Mouse (Mus musculus): Measurements from ENCODE around the gene 1700025G04Rik. TPM values are rescaled to one million over a fixed set of nuclear protein-coding genes. Genes with fewer than 3 reads are reported as not detected.

Gene 1700025G04Rik
- total and polyA plus RNA-seq, 3 experiments: 1.5 to 19.5 (median 12.8) TPM

DNA sequence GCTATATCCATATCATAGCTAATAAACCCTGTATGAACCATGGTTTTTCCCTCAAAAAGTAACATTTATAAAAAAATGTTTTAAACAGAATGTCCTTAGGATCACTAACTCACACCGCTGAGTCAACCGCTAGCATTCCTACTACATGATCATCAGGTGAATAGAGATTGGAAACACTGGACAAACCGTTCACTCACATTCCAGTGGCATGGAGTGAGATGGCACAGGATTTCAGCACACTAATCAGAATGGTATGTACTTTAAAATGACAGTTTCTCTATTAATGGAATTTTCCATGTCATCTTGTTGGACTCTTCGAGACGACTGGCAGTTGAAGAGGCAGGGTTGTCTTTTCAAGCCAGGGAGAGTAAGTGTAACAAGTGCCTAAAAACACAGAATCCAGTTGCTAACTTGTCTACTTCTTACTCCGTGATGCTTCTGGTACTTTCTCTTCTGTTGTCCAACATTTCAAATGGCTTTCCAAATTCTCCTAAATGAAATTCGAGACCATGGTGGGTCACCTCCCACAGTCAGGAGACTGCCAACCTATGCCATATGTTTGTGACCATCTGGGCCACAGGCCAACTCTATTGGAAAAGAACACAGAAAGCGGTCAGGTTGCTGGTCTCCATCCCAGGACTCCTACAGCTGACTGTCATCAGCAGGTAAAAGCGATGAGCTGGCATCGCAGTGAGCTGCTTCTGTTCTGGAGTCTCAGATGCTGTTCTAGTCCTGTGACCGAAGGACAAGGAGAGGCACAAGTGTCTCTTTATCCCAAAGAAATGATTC lies 26.4 kb downstream of the 1700025G04Rik start:
- dilution Hi-C loops (cut with MboI; ENCODE audit: extremely low pct_ligation_motif_present, extremely low pct_unique_long_range_greater_than_20kb, low sequenced_read_pairs): no loop called here
- H3K27ac ChIP-seq (ENCODE audit: insufficient read depth, low read depth): no peak overlapping the region
- H3K27me3 ChIP-seq (replicated peaks): no peaks in the 10 kb centered on the region
- H3K4me1 ChIP-seq (ENCODE audit: control insufficient read depth in 1 of 2, insufficient read depth in 2 of 2): no peaks in the 10 kb centered on the region
- in situ Hi-C loops (cut with MboI; ENCODE audit: low pct_ligation_motif_present, low pct_unique_long_range_greater_than_20kb, low sequenced_read_pairs): no loop called here
- no peak overlapping the region for H3K4me3 ChIP-seq (replicated peaks in 1 of 3; ENCODE audit: low read depth in 2 of 3, low read length in 2 of 3, poor library complexity in 1 of 3)
- H3K79me2 ChIP-seq (replicated peaks; ENCODE audit: control insufficient read depth, extremely low read depth, insufficient read depth, poor library complexity, severe bottlenecking): no peaks in the 10 kb centered on the region
- H3K36me3 ChIP-seq (replicated peaks in 1 of 2; ENCODE audit: control insufficient read depth in 1 of 2, insufficient read depth in 1 of 2, low read length in 1 of 2): no peaks in the 10 kb centered on the region
- no peak overlapping the region for H3K9ac ChIP-seq (ENCODE audit: insufficient read depth, low read depth)
- TF ChIP-seq USF2 (conservative IDR thresholded peaks at IDR 0.05; ENCODE audit: low read depth, low read length) (no peak), POLR2A (IDR thresholded peaks at IDR 0.05; ENCODE audit: low read depth, low read length) (no peak), MEF2A (IDR thresholded peaks at IDR 0.05; ENCODE audit: borderline replicate concordance, low read depth, low read length) (no peak)
- no peak for DNase-seq (ENCODE audit: extremely low read depth)
- no peaks in the 10 kb centered on the region for H3K9me3 ChIP-seq (replicated peaks; ENCODE audit: low read length)
- H3K4me2 ChIP-seq (ENCODE audit: insufficient read depth, low read depth, poor library complexity, severe bottlenecking): no peak overlapping the region

DNA sequence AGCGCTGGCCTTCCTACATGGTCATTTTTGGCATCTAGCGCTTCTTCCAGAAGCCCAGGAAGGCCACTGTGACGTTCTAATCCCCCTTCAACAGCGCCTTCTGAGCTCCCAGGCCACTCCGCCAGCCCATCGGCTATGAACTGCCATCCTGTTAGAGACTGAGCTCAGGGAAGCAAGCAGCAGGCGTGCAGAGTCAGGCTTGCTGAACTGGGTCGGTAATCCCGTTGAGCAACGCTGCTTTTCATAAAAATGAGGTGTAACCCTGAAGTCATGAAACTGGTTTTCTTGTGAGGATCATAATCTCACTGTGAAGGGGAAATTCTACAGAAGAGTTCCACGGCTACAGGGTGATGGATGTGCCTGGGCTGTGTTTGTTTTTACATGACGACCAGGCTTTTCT lies 28.2 kb downstream of the 1700025G04Rik start:
- dilution Hi-C loops (cut with MboI; ENCODE audit: extremely low pct_ligation_motif_present, extremely low pct_unique_long_range_greater_than_20kb, low sequenced_read_pairs) (no loop called here), in situ Hi-C loops (cut with MboI; ENCODE audit: low pct_ligation_motif_present, low pct_unique_long_range_greater_than_20kb, low sequenced_read_pairs) (no loop called here)
- TF ChIP-seq RAD21 (IDR thresholded peaks at IDR 0.05; ENCODE audit: low read depth, low read length) (no peak), MXI1 (IDR thresholded peaks at IDR 0.05; ENCODE audit: low read depth, low read length) (no peak), CHD1 (IDR thresholded peaks at IDR 0.05; ENCODE audit: low read depth, low read length) (no peak), JUN (IDR thresholded peaks at IDR 0.05; ENCODE audit: insufficient read depth, low read depth, low read length) (no peak), CHD2 (IDR thresholded peaks at IDR 0.05; ENCODE audit: low read length) (no peak), JUND (conservative IDR thresholded peaks at IDR 0.05; ENCODE audit: low read depth, low read length) (no peak), BHLHE40 (IDR thresholded peaks at IDR 0.05; ENCODE audit: low read depth, low read length) (no peak), RCOR1 (conservative IDR thresholded peaks at IDR 0.05; ENCODE audit: low read depth, low read length) (no peak), ZNF384 (IDR thresholded peaks at IDR 0.05; ENCODE audit: low read depth, low read length) (no peak)
- Histone ChIP-seq H3K36me3 (replicated peaks in 1 of 2; ENCODE audit: control insufficient read depth in 1 of 2, insufficient read depth in 1 of 2, low read length in 1 of 2) (no peaks in the 10 kb centered on the region), H3K9me3 (replicated peaks; ENCODE audit: low read length) (no peaks in the 10 kb centered on the region), H3K79me2 (replicated peaks; ENCODE audit: control insufficient read depth, extremely low read depth, insufficient read depth, poor library complexity, severe bottlenecking) (no peaks in the 10 kb centered on the region), H3K4me3 (replicated peaks in 1 of 3; ENCODE audit: low read depth in 2 of 3, low read length in 2 of 3, poor library complexity in 1 of 3) (no peak overlapping the region), H3K4me2 (ENCODE audit: insufficient read depth, low read depth, poor library complexity, severe bottlenecking) (no peak overlapping the region), H3K9ac (ENCODE audit: insufficient read depth, low read depth) (no peak overlapping the region), H3K27me3 (replicated peaks) (no peaks in the 10 kb centered on the region), H3K4me1 (ENCODE audit: control insufficient read depth in 1 of 2, insufficient read depth in 2 of 2) (no peaks in the 10 kb centered on the region), H3K27ac (ENCODE audit: insufficient read depth, low read depth) (no peak overlapping the region)
- no peak for DNase-seq (ENCODE audit: extremely low read depth)

DNA sequence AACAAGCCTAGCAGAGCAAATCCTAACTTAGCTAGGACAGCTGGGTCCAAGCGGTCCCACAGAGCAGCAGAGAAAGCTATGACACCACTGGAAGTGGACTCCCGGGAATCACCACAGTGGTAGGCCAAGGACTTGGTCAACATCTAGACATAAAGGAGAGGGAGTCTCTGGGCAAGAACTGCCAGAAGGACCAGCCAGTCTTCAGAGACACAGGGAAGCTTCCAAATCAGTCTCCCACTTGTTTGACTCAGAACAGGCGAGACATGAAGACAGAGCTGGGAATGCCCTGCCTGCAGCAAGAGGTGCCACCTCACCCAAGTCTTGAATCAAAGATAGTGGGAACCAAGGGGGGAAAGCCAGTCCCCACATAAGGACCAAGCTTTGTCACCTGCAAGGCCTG lies 29.7 kb downstream of the 1700025G04Rik start:
- no peaks in the 10 kb centered on the region for H3K9me3 ChIP-seq (replicated peaks; ENCODE audit: low read length)
- no peak overlapping the region for H3K4me2 ChIP-seq (ENCODE audit: insufficient read depth, low read depth, poor library complexity, severe bottlenecking)
- H3K79me2 ChIP-seq (replicated peaks; ENCODE audit: control insufficient read depth, extremely low read depth, insufficient read depth, poor library complexity, severe bottlenecking): no peaks in the 10 kb centered on the region
- no peak for DNase-seq (ENCODE audit: extremely low read depth)
- no peaks in the 10 kb centered on the region for H3K36me3 ChIP-seq (replicated peaks in 1 of 2; ENCODE audit: control insufficient read depth in 1 of 2, insufficient read depth in 1 of 2, low read length in 1 of 2)
- no peak overlapping the region for H3K27ac ChIP-seq (ENCODE audit: insufficient read depth, low read depth)
- no peaks in the 10 kb centered on the region for H3K4me1 ChIP-seq (ENCODE audit: control insufficient read depth in 1 of 2, insufficient read depth in 2 of 2)
- no peaks in the 10 kb centered on the region for H3K27me3 ChIP-seq (replicated peaks)
- H3K9ac ChIP-seq (ENCODE audit: insufficient read depth, low read depth): no peak overlapping the region
- in situ Hi-C loops (cut with MboI; ENCODE audit: low pct_ligation_motif_present, low pct_unique_long_range_greater_than_20kb, low sequenced_read_pairs): no loop called here
- H3K4me3 ChIP-seq (replicated peaks in 1 of 3; ENCODE audit: low read depth in 2 of 3, low read length in 2 of 3, poor library complexity in 1 of 3): no peak overlapping the region
- dilution Hi-C loops (cut with MboI; ENCODE audit: extremely low pct_ligation_motif_present, extremely low pct_unique_long_range_greater_than_20kb, low sequenced_read_pairs): no loop called here
- TF ChIP-seq ETS1 (conservative IDR thresholded peaks at IDR 0.05; ENCODE audit: low read depth, low read length) (no peak), MAX (IDR thresholded peaks at IDR 0.05; ENCODE audit: low read length) (no peak), CTCF (conservative IDR thresholded peaks at IDR 0.05 in 1 of 2, IDR thresholded peaks at IDR 0.05 in 1 of 2; ENCODE audit: low read depth in 2 of 2, low read length in 2 of 2) (no peak), PAX5 (IDR thresholded peaks at IDR 0.05; ENCODE audit: low read length) (no peak), MXI1 (IDR thresholded peaks at IDR 0.05; ENCODE audit: low read depth, low read length) (no peak), E2F4 (IDR thresholded peaks at IDR 0.05; ENCODE audit: insufficient replicate concordance, low read depth, low read length) (no peak), ELF1 (IDR thresholded peaks at IDR 0.05; ENCODE audit: low read depth, low read length) (no peak), ZMIZ1 (IDR thresholded peaks at IDR 0.05; ENCODE audit: low read depth, low read length) (no peak), SIN3A (IDR thresholded peaks at IDR 0.05; ENCODE audit: low read length) (no peak), TCF12 (IDR thresholded peaks at IDR 0.05; ENCODE audit: low read depth, low read length) (no peak), ZNF384 (IDR thresholded peaks at IDR 0.05; ENCODE audit: low read depth, low read length) (no peak), POLR2A (IDR thresholded peaks at IDR 0.05; ENCODE audit: low read depth, low read length) (no peak), MAZ (IDR thresholded peaks at IDR 0.05; ENCODE audit: low read depth, low read length) (no peak), UBTF (IDR thresholded peaks at IDR 0.05; ENCODE audit: low read depth, low read length) (no peak), SMC3 (IDR thresholded peaks at IDR 0.05; ENCODE audit: low read depth, low read length) (no peak), NRF1 (IDR thresholded peaks at IDR 0.05; ENCODE audit: low read depth, low read length) (no peak), POLR2AphosphoS2 (IDR thresholded peaks at IDR 0.05; ENCODE audit: low read depth, low read length) (no peak)
